Mouse (Mus musculus): ENCODE measurements around the gene C530008M17Rik. TPM values are rescaled to one million over a fixed set of nuclear protein-coding genes. Genes with fewer than 3 reads are reported as not detected.

C530008M17Rik gene
- total RNA-seq, 2 experiments from 2014 or later, result 1.8 to 2.4 TPM

DNA sequence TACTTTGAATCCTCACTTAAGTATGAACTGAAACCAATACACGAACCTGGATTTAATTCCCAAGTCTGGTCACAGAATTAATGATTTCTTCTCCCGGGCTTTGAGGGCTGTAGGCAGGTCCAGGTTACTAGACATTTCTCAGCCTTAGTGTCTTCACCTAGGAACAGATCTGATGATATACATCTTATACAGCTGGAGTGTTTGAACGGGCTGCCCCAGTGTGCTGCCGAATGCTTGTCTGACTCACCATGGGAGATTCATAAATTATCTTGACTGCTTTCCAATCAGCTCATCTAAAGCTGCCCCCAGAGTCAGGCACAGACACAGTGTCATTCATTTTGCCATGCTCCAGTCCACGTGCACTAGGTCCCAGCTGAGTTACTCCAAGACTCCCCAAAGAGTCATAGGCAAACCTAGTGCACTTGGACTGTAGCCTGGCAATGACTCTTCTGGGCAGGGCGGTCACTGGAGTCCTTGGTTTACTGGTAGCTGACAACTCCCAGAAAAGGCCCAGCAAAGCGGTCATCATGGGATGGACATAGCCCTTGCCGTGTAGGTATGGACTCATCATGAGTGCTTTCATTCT lies 70.3 kb downstream of the C530008M17Rik start:
- no peak for TF ChIP-seq CTCF (IDR thresholded peaks at IDR 0.05)
- intact Hi-C loops (cut with DNase I), result no loop called here
- Histone ChIP-seq H3K4me3 (no peak overlapping the region), H3K27ac (no peak overlapping the region)
- DNase-seq, result no peak

DNA sequence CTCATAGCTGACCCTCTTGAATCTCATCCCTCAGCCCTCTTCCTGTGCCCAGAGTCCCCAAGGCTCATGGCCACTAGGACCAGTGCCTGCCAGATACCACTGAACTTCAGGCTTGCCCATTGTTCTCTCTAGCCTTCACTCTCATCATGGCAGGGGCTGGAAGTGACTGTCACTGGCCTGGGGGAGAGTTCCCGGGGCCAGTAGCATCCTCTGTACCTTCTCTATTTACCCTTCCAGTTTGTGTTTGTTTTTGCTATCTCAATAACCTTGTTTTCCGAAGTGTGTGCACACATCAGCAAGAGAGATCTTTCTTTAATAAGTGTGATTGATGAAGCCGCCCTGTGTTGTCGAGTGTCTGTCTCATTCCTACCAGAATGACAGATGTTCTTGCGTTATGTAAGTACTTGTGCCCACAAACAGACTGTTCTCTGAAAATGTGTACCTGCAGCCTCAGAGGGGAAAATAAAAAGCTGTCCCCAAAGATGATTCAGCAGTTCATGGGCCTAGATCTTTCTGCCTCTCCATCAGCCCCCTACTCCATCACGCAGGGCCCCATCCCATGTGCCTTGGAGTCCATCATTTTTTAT lies 76.8 kb downstream of the C530008M17Rik start:
- H3K4me3 ChIP-seq, result no peak overlapping the region
- intact Hi-C loops (cut with DNase I), result no loop called here
- TF ChIP-seq CTCF (IDR thresholded peaks at IDR 0.05), result no peak
- no peak for DNase-seq
- no peak overlapping the region for H3K27ac ChIP-seq

GRCm38 (mm10) chr5:76741463-76741862 lies 85.2 kb downstream of the C530008M17Rik start:
- intact Hi-C loops (cut with DNase I), result no loop called here
- H3K27ac ChIP-seq, result no peak overlapping the region
- no peak for DNase-seq

DNA sequence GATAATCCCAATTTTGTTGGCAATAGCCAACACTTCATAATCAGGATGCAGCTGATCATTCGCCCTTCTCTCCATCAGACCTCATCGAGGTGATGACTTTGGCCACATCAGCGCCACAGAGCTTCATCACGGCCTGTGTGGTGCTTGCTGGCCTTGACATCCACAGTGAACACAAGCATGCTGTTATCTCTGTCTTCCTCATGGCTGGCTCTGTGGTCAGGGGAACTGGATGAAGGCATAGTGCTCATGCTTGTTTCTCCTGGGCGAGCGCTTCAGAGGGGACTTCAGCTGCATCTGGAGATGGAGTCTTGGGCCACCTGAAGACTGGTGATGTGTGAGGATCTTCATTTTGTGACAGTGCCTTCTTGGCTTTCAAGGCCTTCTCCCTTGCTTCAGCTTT lies 85.8 kb downstream of the C530008M17Rik start:
- intact Hi-C loops (cut with DNase I), result no loop called here
- TF ChIP-seq CTCF (IDR thresholded peaks at IDR 0.05), result no peak
- no peak for DNase-seq
- Histone ChIP-seq H3K27ac (no peak overlapping the region), H3K4me3 (no peak overlapping the region)

More at GRCm38 (mm10) chr5:76741463-76741862, 85.2 kb downstream of the C530008M17Rik start:
- TF ChIP-seq CTCF (IDR thresholded peaks at IDR 0.05), result no peak
- H3K4me3 ChIP-seq, result no peak overlapping the region

GRCm38 (mm10) chr5:76744737-76745209 lies 88.5 kb downstream of the C530008M17Rik start:
- intact Hi-C loops (cut with DNase I), result no loop called here
- TF ChIP-seq CTCF (IDR thresholded peaks at IDR 0.05), result no peak
- no peak for DNase-seq
- Histone ChIP-seq H3K27ac (no peak overlapping the region), H3K4me3 (no peak overlapping the region)

GRCm38 (mm10) chr5:76747851-76748250 lies 91.5 kb downstream of the C530008M17Rik start:
- no peak for DNase-seq
- H3K27ac ChIP-seq, result no peak overlapping the region
- intact Hi-C loops (cut with DNase I), result no loop called here
- H3K4me3 ChIP-seq, result no peak overlapping the region
- no peak for TF ChIP-seq CTCF (IDR thresholded peaks at IDR 0.05)

GRCm38 (mm10) chr5:76752351-76752750 lies 96.0 kb downstream of the C530008M17Rik start:
- no peak for TF ChIP-seq CTCF (IDR thresholded peaks at IDR 0.05)
- no peak overlapping the region for H3K4me3 ChIP-seq
- no peak for DNase-seq
- intact Hi-C loops (cut with DNase I), result no loop called here
- H3K27ac ChIP-seq, result no peak overlapping the region

DNA sequence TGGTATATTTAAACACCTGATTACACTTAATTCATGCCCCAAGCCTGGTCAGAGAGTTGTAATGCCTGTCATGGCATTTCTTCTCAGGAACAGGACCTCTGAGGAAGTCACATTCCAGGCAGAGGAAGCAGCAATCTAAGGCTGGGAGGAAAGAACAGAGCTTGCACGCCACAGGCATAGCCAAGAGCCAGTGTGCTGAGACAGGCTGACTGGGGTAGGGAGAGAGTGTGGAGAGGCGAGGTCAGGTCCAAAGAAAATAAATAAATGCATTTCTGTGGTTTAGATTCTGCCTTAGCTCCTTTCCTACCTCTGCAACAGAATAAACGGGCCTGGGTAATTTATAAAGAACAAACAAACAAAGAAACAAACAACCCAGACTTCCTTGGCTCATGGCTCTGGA lies 104.0 kb downstream of the C530008M17Rik start:
- Histone ChIP-seq H3K4me3 (no peak overlapping the region), H3K27ac (no peak overlapping the region)
- intact Hi-C loops (cut with DNase I), result no loop called here
- DNase-seq, result no peak
- no peak for TF ChIP-seq CTCF (IDR thresholded peaks at IDR 0.05)

- TF ChIP-seq CTCF (IDR thresholded peaks at IDR 0.05), result no peak
- H3K4me3 ChIP-seq, result peak overlapping the region; percentile 54
- H3K27ac ChIP-seq, result no peak overlapping the region
- intact Hi-C loops (cut with DNase I), result no loop called here
- no peak for DNase-seq
These were observed 105.9 kb downstream of the C530008M17Rik start for GRCm38 (mm10) chr5:76762030-76762698.

GRCm38 (mm10) chr5:76763148-76763701 lies 106.9 kb downstream of the C530008M17Rik start:
- Histone ChIP-seq H3K4me3 (peak overlapping the region; percentile 54), H3K27ac (peak overlapping the region; percentile 56)
- intact Hi-C loops (cut with DNase I), result no loop called here
- TF ChIP-seq CTCF (IDR thresholded peaks at IDR 0.05), result no peak
- DNase-seq, result peak; percentile 23

DNA sequence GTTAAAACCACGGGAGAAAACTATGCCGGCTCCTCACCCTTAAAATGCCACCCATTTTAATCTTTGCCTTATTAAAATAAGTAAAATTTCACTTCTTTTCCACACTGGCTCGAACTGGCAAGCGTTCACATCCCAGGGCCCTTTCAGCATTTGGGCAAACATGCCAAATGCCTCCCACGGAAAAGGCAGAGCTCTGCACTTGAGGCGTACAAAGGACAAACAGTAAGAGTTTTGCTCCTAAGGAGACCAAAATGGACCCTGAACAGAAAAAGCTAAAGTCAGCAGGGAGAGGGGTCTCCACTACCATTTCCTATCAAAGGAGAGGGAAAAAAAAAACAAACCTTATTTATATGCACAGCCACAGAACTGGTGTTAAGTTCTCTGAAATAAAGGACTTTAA lies 107.4 kb downstream of the C530008M17Rik start:
- intact Hi-C loops (cut with DNase I), result no loop called here
- Histone ChIP-seq H3K27ac (peak overlapping the region; percentile 56), H3K4me3 (peak overlapping the region; percentile 54)
- TF ChIP-seq CTCF (IDR thresholded peaks at IDR 0.05), result no peak
- no peak for DNase-seq

GRCm38 (mm10) chr5:76769014-76769413 lies 112.7 kb downstream of the C530008M17Rik start:
- no peak for DNase-seq
- TF ChIP-seq CTCF (IDR thresholded peaks at IDR 0.05), result peak; percentile 17; the same call in 1 of the 2 replicates
- intact Hi-C loops (cut with DNase I), result no loop called here
- Histone ChIP-seq H3K27ac (no peak overlapping the region), H3K4me3 (no peak overlapping the region)

DNA sequence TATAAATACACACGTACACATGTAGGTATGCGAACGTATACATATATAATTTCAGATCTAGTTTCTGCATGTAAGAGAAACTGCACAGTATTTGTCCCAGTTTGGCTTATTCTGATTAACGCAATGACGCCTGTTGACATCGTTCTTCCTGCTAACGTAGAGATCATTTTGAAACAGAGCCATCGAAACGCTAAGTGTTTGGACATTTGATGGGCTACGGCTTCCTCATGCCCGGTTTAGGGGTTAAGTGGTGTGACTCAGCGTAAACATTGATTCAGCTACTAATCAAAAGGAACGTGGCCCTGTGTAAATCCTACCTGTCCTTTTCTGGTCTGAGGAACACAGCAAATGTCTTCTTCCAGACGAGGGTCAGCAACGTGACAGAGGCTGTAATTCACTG lies 113.3 kb downstream of the C530008M17Rik start:
- intact Hi-C loops (cut with DNase I), result no loop called here
- Histone ChIP-seq H3K27ac (no peak overlapping the region), H3K4me3 (no peak overlapping the region)
- no peak for DNase-seq
- TF ChIP-seq CTCF (IDR thresholded peaks at IDR 0.05), result no peak

All from gastrocnemius, adult 2 months (tissue).